Mouse (Mus musculus) hindbrain, embryonic 12.5 days (tissue): ENCODE measurements around the gene Cdh23. TPM values are rescaled to one million over a fixed set of nuclear protein-coding genes. Genes with fewer than 3 reads are reported as not detected.
"Not testable (repeated sequence)": the region's sequence is repeated elsewhere in the genome, so short reads cannot be mapped to it uniquely, and the experiment has no call there.

Source experiments
- ATAC-seq: fragments of 200-750 bp; cut with Nextera tagmentation; 2 replicates; pipeline ENCODE4 v1.8.0; 2017; ENCODE audit warnings: moderate TSS enrichment; ENCODE audit not compliant: low FRiP score
- H3K27ac ChIP-seq: fragments of 300-500 bp; sonication (generic); 2 replicates; pipeline ENCODE4 v1.5.1; 2016; ENCODE audit warnings: mild to moderate bottlenecking
- H3K27me3 ChIP-seq: fragments of 300-500 bp; sonication (generic); 2 replicates; pipeline ENCODE4 v1.6.1; 2016; ENCODE audit warnings: mild to moderate bottlenecking
- H3K36me3 ChIP-seq: fragments of 300-500 bp; sonication (generic); 2 replicates; pipeline ENCODE4 v1.6.1; 2016; ENCODE audit warnings: mild to moderate bottlenecking
- H3K4me1 ChIP-seq: fragments of 300-500 bp; sonication (generic); 2 replicates; pipeline ENCODE4 v1.6.1; 2016
- H3K4me2 ChIP-seq: fragments of 300-500 bp; sonication (generic); replicated peaks from 2 replicates; pipeline ENCODE4 v1.6.1; 2016; ENCODE audit warnings: mild to moderate bottlenecking
- H3K4me3 ChIP-seq: fragments of 300-500 bp; sonication (generic); 2 replicates; pipeline ENCODE4 v1.5.1; 2016; ENCODE audit warnings: mild to moderate bottlenecking
- H3K9ac ChIP-seq: fragments of 300-500 bp; sonication (generic); 2 replicates; pipeline ENCODE4 v1.6.1; 2016; ENCODE audit warnings: mild to moderate bottlenecking, moderate library complexity
- H3K9me3 ChIP-seq: fragments of 300-500 bp; sonication (generic); replicated peaks from 2 replicates; pipeline ENCODE4 v1.6.1; 2016; ENCODE audit warnings: mild to moderate bottlenecking
- WGBS: fragments of 180-500 bp; shearing (Covaris S2); methylation state at CpG from one replicate; pipeline ENCODE4 v1.1.7; 2016; 5-methylcytosine and 5-hydroxymethylcytosine counted together
- polyA plus RNA-seq: library from polyadenylated mRNA; unstranded; fragments of >200 nt; fragmentation: Nextera tagmentation; extraction: Ambion mirVana; gene quantifications from 2 replicates; pipeline ENCODE4 v1.2.1, GENCODE M21; 2016

Cdh23 gene
- polyA plus RNA-seq, result 0.19 and 0.44 TPM in 2 replicates

DNA sequence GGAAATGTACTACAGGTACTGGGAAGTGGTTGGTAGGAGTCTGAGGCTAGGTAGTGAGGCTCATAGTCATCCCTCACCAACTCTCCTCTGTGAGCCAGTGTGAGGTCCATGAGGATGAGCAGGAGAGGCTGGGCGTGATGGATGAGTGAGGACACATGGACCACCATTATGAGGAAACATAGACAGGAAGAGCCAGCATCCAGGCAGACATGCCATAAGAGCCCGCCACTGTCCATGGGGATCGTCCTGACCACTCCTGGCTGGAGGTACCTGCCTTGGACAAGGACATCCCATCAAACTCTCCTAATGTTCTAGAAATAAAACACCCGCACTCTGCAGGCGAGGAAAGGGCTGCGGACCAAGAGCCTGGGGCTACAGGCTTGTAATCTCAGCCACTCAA lies at the start of gene Cdh23:
Gene Cdh23, minus strand, starts transcription at position 101 of the 400 bp plus-strand sequence.
- Histone ChIP-seq H3K4me2 (no peak within 1 kb of the TSS), H3K27ac (no peak within 1 kb of the TSS), H3K36me3 (no peaks in the 10 kb centered on the region), H3K4me3 (no peak within 1 kb of the TSS), H3K9ac (no peak within 1 kb of the TSS), H3K27me3 (peaks cover 7% of the 10 kb centered on the region; the same call in 1 of the 2 replicates), H3K4me1 (peaks cover 4% of the 10 kb centered on the region; the same call in 1 of the 2 replicates), H3K9me3 (no peaks in the 10 kb centered on the region)
- 86% methylated on average over 6 of the region's 6 CpGs for WGBS
- no peak for ATAC-seq

DNA sequence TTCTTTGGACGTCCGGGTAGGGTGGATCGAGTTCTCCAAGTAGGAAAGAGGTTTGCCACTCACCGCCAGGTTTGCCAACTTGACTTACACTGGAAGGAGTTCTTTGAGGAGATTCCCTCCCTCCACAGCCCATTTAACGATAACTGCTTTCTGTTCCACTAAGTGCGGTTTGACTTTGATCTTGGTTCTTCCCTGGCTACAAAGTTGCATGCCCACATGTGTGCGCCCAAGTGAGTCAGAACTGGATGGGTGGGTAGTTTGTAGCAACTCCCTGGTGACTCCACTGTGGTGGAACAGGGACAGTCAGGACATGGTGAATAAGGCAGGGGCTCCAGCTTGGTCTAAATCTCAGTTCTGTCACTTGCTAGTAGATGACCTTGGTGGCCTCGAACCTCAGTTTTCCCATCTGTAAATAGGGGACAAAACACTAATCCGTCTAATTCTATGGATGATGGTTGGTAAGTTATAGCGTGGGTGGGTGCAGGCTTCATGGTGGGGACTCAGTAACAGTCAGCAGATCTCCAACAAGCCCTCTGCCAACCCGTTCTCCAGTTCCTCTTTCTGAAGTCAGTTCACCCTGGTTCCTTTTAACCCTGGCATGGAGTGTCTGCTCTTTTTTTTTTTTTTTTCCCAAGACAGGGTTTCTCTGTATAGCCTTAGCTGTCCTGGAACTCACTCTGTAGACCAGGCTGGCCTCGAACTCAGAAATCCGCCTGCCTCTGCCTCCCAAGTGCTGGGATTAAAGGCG lies 48.4 kb upstream of the Cdh23 start:
- no peaks in the 10 kb centered on the region for H3K36me3 ChIP-seq
- no peak overlapping the region for H3K27ac ChIP-seq
- no peak overlapping the region for H3K4me3 ChIP-seq
- ATAC-seq, result no peak
- no peak overlapping the region for H3K4me2 ChIP-seq
- WGBS, result 91% methylated on average over 14 of the region's 14 CpGs
- H3K4me1 ChIP-seq, result peaks cover 31% of the 10 kb centered on the region
- H3K9me3 ChIP-seq, result no peaks in the 10 kb centered on the region
- no peak overlapping the region for H3K9ac ChIP-seq
- H3K27me3 ChIP-seq, result no peaks in the 10 kb centered on the region

DNA sequence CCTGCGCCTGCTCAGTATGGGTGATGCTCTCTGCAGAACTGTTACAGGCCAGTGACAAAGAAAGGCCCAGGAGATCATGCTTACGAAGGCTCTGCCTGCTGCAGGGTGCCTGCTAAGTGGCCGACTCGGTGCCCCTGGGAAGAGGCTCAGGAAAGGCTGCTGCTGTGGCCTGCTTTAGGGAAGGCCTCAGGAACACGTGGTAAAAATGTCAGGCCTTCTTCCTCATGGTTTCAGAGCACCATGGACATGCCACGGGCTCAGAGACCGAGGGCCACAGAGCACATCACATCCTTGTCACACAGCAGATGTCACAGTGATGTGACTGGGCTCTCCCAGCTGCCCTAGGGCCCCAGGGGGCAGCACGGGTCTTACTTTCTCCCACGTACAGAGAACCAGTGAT lies 47.4 kb upstream of the Cdh23 start:
- H3K27ac ChIP-seq, result peak overlapping the region; percentile 3; the same call in 1 of the 2 replicates
- no peak for ATAC-seq
- H3K4me3 ChIP-seq, result no peak overlapping the region
- peaks cover 27% of the 10 kb centered on the region for H3K4me1 ChIP-seq
- H3K4me2 ChIP-seq, result no peak overlapping the region
- H3K9ac ChIP-seq, result 0 out of 2 replicates have a peak overlapping the region, but pooled peaks have one; percentile 37
- 54% methylated on average over 9 of the region's 9 CpGs for WGBS
- no peaks in the 10 kb centered on the region for H3K9me3 ChIP-seq
- no peaks in the 10 kb centered on the region for H3K27me3 ChIP-seq
- no peaks in the 10 kb centered on the region for H3K36me3 ChIP-seq

- H3K27ac ChIP-seq, result no peak overlapping the region
- H3K36me3 ChIP-seq, result no peaks in the 10 kb centered on the region
- ATAC-seq, result no peak
- WGBS, result 81% methylated on average over 6 of the region's 6 CpGs
- no peaks in the 10 kb centered on the region for H3K27me3 ChIP-seq
- H3K4me3 ChIP-seq, result no peak overlapping the region
- H3K9ac ChIP-seq, result no peak overlapping the region
- H3K4me1 ChIP-seq, result peaks cover 20% of the 10 kb centered on the region
- H3K9me3 ChIP-seq, result no peaks in the 10 kb centered on the region
- no peak overlapping the region for H3K4me2 ChIP-seq
Observed at GRCm38 (mm10) chr10:60742942-60743341, 46.7 kb upstream of the Cdh23 start.

DNA sequence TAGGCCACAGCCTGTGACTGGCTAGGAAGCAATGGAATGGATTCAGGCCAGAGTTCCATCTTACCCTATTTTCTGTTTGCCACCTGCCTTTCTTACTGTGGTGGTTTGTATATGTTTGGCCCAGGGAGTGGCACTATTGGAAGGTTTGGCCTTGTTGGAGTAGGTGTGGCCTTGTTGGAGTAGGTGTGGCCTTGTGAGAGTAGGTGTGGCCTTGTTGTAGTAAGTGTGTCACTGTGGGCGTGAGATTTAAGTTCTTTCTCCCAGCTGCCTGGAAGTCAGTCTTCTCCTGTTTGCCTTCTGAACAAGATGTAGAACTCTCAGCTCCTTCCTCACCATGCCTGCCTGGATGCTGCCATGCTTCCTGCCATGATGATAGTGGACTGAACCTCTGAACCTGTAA lies 46.0 kb upstream of the Cdh23 start:
- peaks cover 19% of the 10 kb centered on the region for H3K4me1 ChIP-seq
- not testable (repeated sequence) for H3K9ac ChIP-seq, H3K4me3 ChIP-seq, H3K9me3 ChIP-seq, H3K36me3 ChIP-seq, H3K27me3 ChIP-seq, ATAC-seq, H3K27ac ChIP-seq, H3K4me2 ChIP-seq
- WGBS, result 83% methylated on average over 1 of the region's 1 CpGs

GRCm38 (mm10) chr10:60741435-60741834 lies 45.1 kb upstream of the Cdh23 start:
- Histone ChIP-seq H3K4me2 (no peak overlapping the region), H3K27me3 (no peaks in the 10 kb centered on the region), H3K27ac (no peak overlapping the region), H3K9ac (no peak overlapping the region), H3K4me3 (no peak overlapping the region), H3K36me3 (peaks cover 4% of the 10 kb centered on the region; the same call in 1 of the 2 replicates), H3K9me3 (no peaks in the 10 kb centered on the region), H3K4me1 (peaks cover 19% of the 10 kb centered on the region)
- 79% methylated on average over 7 of the region's 7 CpGs for WGBS
- ATAC-seq, result no peak

DNA sequence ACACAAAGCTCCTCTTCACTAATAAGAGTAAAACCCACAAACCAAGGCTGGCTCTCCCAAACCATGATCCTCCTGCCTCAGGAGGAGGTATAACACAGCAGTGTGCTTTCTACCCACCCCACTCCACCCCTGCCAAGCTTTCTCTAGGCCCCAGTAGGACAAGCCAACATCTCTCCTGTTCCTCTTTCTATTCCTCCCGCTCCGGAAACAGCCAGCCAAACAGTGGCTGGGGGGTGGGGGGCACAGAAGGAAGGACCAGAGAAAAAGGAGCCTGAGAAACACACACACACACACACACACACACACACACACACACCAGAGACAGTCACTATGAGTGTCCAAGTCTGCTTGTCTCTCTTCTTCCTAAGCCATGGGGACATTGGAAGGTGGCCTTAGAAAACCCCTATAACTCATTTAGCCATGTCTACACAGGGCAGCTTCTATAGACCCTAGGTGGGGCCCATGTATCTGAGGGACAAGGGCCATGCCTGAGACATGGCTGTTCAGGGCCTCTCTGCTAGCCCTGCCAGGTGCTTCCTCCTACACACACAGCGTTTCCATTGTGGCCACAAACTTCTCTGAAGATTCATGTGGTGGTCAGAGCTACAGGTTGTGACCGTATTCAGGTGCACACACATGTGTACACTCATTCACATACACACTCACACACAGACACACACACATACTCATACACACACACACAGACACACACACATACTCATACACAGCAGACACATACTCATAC lies 43.5 kb upstream of the Cdh23 start:
- 92% methylated on average over 4 of the region's 4 CpGs for WGBS
- H3K4me1 ChIP-seq, result peaks cover 17% of the 10 kb centered on the region
- H3K27ac ChIP-seq, result no peak overlapping the region
- no peaks in the 10 kb centered on the region for H3K27me3 ChIP-seq
- H3K9me3 ChIP-seq, result no peaks in the 10 kb centered on the region
- peaks cover 6% of the 10 kb centered on the region; the same call in 1 of the 2 replicates for H3K36me3 ChIP-seq
- no peak overlapping the region for H3K4me3 ChIP-seq
- H3K9ac ChIP-seq, result no peak overlapping the region
- no peak overlapping the region for H3K4me2 ChIP-seq
- ATAC-seq, result no peak

GRCm38 (mm10) chr10:60737886-60738640 lies 41.8 kb upstream of the Cdh23 start:
- no peaks in the 10 kb centered on the region for H3K27me3 ChIP-seq
- no peak overlapping the region for H3K4me3 ChIP-seq
- no peaks in the 10 kb centered on the region for H3K9me3 ChIP-seq
- peaks cover 6% of the 10 kb centered on the region; the same call in 1 of the 2 replicates for H3K36me3 ChIP-seq
- ATAC-seq, result no peak
- H3K4me2 ChIP-seq, result no peak overlapping the region
- WGBS, result 79% methylated on average over 8 of the region's 9 CpGs
- no peak overlapping the region for H3K9ac ChIP-seq
- H3K4me1 ChIP-seq, result peaks cover 22% of the 10 kb centered on the region
- no peak overlapping the region for H3K27ac ChIP-seq

- H3K4me3 ChIP-seq, result no peak overlapping the region
- H3K27ac ChIP-seq, result peak overlapping the region; percentile 57
- peaks cover 27% of the 10 kb centered on the region for H3K4me1 ChIP-seq
- no peak overlapping the region for H3K4me2 ChIP-seq
- H3K36me3 ChIP-seq, result peaks cover 6% of the 10 kb centered on the region; the same call in 1 of the 2 replicates
- no peak overlapping the region for H3K9ac ChIP-seq
- WGBS, result 59% methylated on average over 11 of the region's 11 CpGs
- no peaks in the 10 kb centered on the region for H3K9me3 ChIP-seq
- no peaks in the 10 kb centered on the region for H3K27me3 ChIP-seq
- ATAC-seq, result peak; percentile 24; the same call in 1 of the 2 replicates
Observed at GRCm38 (mm10) chr10:60737169-60737728, 41.0 kb upstream of the Cdh23 start.

DNA sequence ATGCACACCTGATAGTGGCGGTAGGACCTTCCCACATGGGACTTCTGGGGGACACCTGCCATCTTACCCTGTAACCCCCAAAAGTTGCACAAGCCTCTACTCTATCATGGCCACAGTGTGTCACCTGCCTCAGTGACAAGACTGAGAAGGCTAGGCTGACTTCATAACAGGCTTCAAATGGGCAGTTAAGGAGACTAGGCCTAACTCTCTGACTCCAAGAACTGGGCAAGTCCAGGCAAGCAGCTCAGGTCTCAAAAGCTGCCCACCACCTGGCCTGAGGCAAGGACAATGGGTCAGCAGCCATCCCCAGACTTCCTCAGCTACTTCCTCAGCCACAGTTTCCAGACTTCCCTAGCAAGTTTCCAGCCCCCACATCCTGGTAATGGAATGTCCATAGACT lies 39.4 kb upstream of the Cdh23 start:
- no peak overlapping the region for H3K27ac ChIP-seq
- H3K4me3 ChIP-seq, result no peak overlapping the region
- no peak overlapping the region for H3K9ac ChIP-seq
- H3K27me3 ChIP-seq, result no peaks in the 10 kb centered on the region
- H3K36me3 ChIP-seq, result peaks cover 6% of the 10 kb centered on the region; the same call in 1 of the 2 replicates
- H3K9me3 ChIP-seq, result no peaks in the 10 kb centered on the region
- H3K4me2 ChIP-seq, result no peak overlapping the region
- WGBS, result 100% methylated on average over 1 of the region's 1 CpGs
- H3K4me1 ChIP-seq, result peaks cover 33% of the 10 kb centered on the region
- no peak for ATAC-seq

- no peak overlapping the region for H3K27ac ChIP-seq
- peaks cover 6% of the 10 kb centered on the region; the same call in 1 of the 2 replicates for H3K36me3 ChIP-seq
- H3K4me3 ChIP-seq, result no peak overlapping the region
- no peak overlapping the region for H3K4me2 ChIP-seq
- H3K9ac ChIP-seq, result no peak overlapping the region
- H3K9me3 ChIP-seq, result no peaks in the 10 kb centered on the region
- ATAC-seq, result no peak
- no peaks in the 10 kb centered on the region for H3K27me3 ChIP-seq
- WGBS, result 79% methylated on average over 8 of the region's 8 CpGs
- peaks cover 33% of the 10 kb centered on the region for H3K4me1 ChIP-seq
Observed at GRCm38 (mm10) chr10:60733471-60733870, 37.2 kb upstream of the Cdh23 start.
